Mouse (Mus musculus) central nervous system, embryonic 14 days (tissue): ENCODE data around the gene Cylc2. TPM values are rescaled to one million over a fixed set of nuclear protein-coding genes. Genes with fewer than 3 reads are reported as not detected.

Experiments used
- polyA plus RNA-seq: library from polyadenylated mRNA; depleted of rRNA; stranded (reverse); fragments of >200 nt; gene quantifications from 2 replicates; pipeline ENCODE4 v1.2.3, GENCODE M21; 2012; rRNA removed

The Cylc2 gene
- polyA plus RNA-seq, result not detected in 2 replicates

GRCm38 (mm10) chr4:51216378-51216777, at the start of gene Cylc2:
Gene Cylc2 (plus strand): TSS chr4:51216678.

